8 mouse cellular contexts compared by ENCODE assay signal in the genomic region with DNA sequence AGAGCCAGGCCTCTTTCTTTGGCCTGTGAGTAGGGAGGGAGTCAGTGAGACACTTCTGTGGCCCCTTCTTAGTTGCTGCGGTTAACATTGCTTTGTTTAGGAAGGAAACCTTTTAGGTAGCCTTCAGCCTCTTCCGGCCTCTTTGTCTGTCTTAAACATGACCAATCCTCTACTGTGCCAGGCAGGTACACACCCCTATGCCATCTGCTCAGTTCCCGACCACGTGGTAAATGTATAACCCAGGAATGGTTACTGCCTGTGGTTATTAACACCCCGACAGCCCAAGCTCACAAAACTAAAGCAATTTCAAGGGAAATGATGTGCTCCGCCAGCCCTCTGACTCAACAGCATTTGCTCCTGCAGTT. TPM values are rescaled to one million over a fixed set of nuclear protein-coding genes. Genes with fewer than 3 reads are reported as not detected.
DNase-seq lines count a peak whose midpoint lies in the region; ATAC-seq and TF ChIP-seq lines count a peak whose summit lies in the region.

No protein-coding gene starts in this region.

- no peak; the same call in 1 of the 2 replicates for ATAC-seq in heart, postnatal 0 days (ENCODE audit: insufficient read depth, low read depth)
- peak; percentile 80 for ATAC-seq in midbrain, embryonic 14.5 days (ENCODE audit: low FRiP score, low TSS enrichment)

- H3K9ac ChIP-seq in heart, postnatal 0 days (replicated peaks; ENCODE audit: low read depth, low read length), result peak overlapping the region; percentile 52
- peak overlapping the region; percentile 53 for H3K9ac ChIP-seq in midbrain, embryonic 14.5 days (replicated peaks; ENCODE audit: low read length)

- WGBS in heart, postnatal 0 days, result 19% methylated on average over 6 of the region's 6 CpGs
- WGBS in midbrain, embryonic 14.5 days, result 26% methylated on average over 6 of the region's 6 CpGs

- peak; percentile 5 for DNase-seq in embryo, embryonic 11 days
- DNase-seq in embryo, embryonic 9.5 days (ENCODE audit: extremely low spot score), result no peak
- peak; percentile 34 for DNase-seq in cerebellum, adult 9-10 months
- DNase-seq in heart, postnatal 0 days (ENCODE audit: low spot score), result no peak
- DNase-seq in layer of hippocampus, adult 9-11 months, result peak; percentile 4
- peak; percentile 41 for DNase-seq in midbrain, embryonic 14.5 days
- no peak for DNase-seq in ovary, postnatal 10 days (ENCODE audit: low spot score)

- H3K27me3 ChIP-seq in C2C12 (ENCODE audit: control insufficient read depth, insufficient read depth, insufficient read length), result no peaks in the 10 kb centered on the region
- no peaks in the 10 kb centered on the region for H3K27me3 ChIP-seq in heart, postnatal 0 days (ENCODE audit: control insufficient read depth, insufficient read depth, low read length)
- H3K27me3 ChIP-seq in midbrain, embryonic 14.5 days (ENCODE audit: control insufficient read depth, insufficient read depth, low read length), result no peaks in the 10 kb centered on the region; the same call in 1 of the 2 replicates

- H3K4me3 ChIP-seq in C2C12 (ENCODE audit: insufficient read depth, poor library complexity, severe bottlenecking), result peak overlapping the region; percentile 45
- peak overlapping the region; percentile 69 for H3K4me3 ChIP-seq in heart, postnatal 0 days (ENCODE audit: low read depth, low read length)
- H3K4me3 ChIP-seq in midbrain, embryonic 14.5 days (replicated peaks; ENCODE audit: low read depth, low read length), result peak overlapping the region; percentile 54

- peak overlapping the region; percentile 84 for H3ac ChIP-seq in C2C12 (ENCODE audit: control insufficient read depth, insufficient read length, low read depth)

- H3K36me3 ChIP-seq in C2C12 (ENCODE audit: control insufficient read depth, insufficient read depth), result no peaks in the 10 kb centered on the region
- no peaks in the 10 kb centered on the region for H3K36me3 ChIP-seq in heart, postnatal 0 days (replicated peaks; ENCODE audit: control insufficient read depth, insufficient read depth, low read length)
- no peaks in the 10 kb centered on the region for H3K36me3 ChIP-seq in midbrain, embryonic 14.5 days (ENCODE audit: control insufficient read depth, insufficient read depth, low read length)

- no peak for TF ChIP-seq EP300 in heart, postnatal 0 days (IDR thresholded peaks at IDR 0.05; ENCODE audit: low read depth)

- no peak for TF ChIP-seq CTCF in C2C12 (IDR thresholded peaks at IDR 0.05; ENCODE audit: control insufficient read depth, insufficient read depth, insufficient read length)
- no peak for TF ChIP-seq CTCF in heart, postnatal 0 days (IDR thresholded peaks at IDR 0.05; ENCODE audit: low read depth)

- no peaks in the 10 kb centered on the region for H3K9me3 ChIP-seq in heart, postnatal 0 days (replicated peaks; ENCODE audit: control insufficient read depth, low read length)
- no peaks in the 10 kb centered on the region for H3K9me3 ChIP-seq in midbrain, embryonic 14.5 days (ENCODE audit: control insufficient read depth, low read length)

- H3K79me2 ChIP-seq in C2C12 (ENCODE audit: control insufficient read depth, insufficient read depth), result peaks cover 33% of the 10 kb centered on the region

- peak overlapping the region; percentile 64 for H3K4me2 ChIP-seq in heart, postnatal 0 days (ENCODE audit: low read depth, low read length)
- peak overlapping the region; percentile 56 for H3K4me2 ChIP-seq in midbrain, embryonic 14.5 days (ENCODE audit: low read length)

- peaks cover 10% of the 10 kb centered on the region for H3K79me3 ChIP-seq in C2C12 (ENCODE audit: low read depth)

- peak overlapping the region; percentile 73 for H3K27ac ChIP-seq in heart, postnatal 0 days (ENCODE audit: low read depth)
- peak overlapping the region; percentile 68; the same call in 1 of the 2 replicates for H3K27ac ChIP-seq in midbrain, embryonic 14.5 days (replicated peaks; ENCODE audit: low read depth, low read length)

- H3K4me1 ChIP-seq in heart, postnatal 0 days (ENCODE audit: control insufficient read depth, insufficient read depth), result no peaks in the 10 kb centered on the region
- H3K4me1 ChIP-seq in midbrain, embryonic 14.5 days (ENCODE audit: control insufficient read depth, insufficient read depth, low read length), result no peaks in the 10 kb centered on the region

TF ChIP-seq in C2C12, 6 proteins besides CTCF, POLR2A, EP300 and RAD21:
- peak; percentile 47 for TF ChIP-seq MAX (IDR thresholded peaks at IDR 0.05)
- TF ChIP-seq MYOD1 (IDR thresholded peaks at IDR 0.05; ENCODE audit: control insufficient read depth, insufficient read length, low read depth), result no peak
- TF ChIP-seq FOSL1 (IDR thresholded peaks at IDR 0.05; ENCODE audit: insufficient read depth, low read length, poor library complexity, severe bottlenecking), result no peak
- TF ChIP-seq USF1 (IDR thresholded peaks at IDR 0.05; ENCODE audit: low read depth), result peak; percentile 34
- TF ChIP-seq CEBPB (IDR thresholded peaks at IDR 0.05; ENCODE audit: low read depth), result no peak
TF ChIP-seq in C2C12: peak in this region for 2.

RNA-seq across cellular contexts. Expression of a gene that starts 0.8 kb away (rescaled TPM):
- polyA plus RNA-seq in C2C12 (2012; fragmentation: generic; extraction: Trizol), result 2.5 TPM
- 7.6 and 8.5 TPM in 2 replicates for total RNA-seq in heart, postnatal 0 days (2014; rRNA removed; ENCODE audit: low replicate concordance)
- 0.37 and 0.48 TPM in 2 replicates for polyA plus RNA-seq in heart, postnatal 0 days (2015; fragmentation: Nextera tagmentation; extraction: Ambion mirVana)
- 2.6 and 2.8 TPM in 2 replicates for polyA plus RNA-seq in midbrain, embryonic 14.5 days (2014; fragmentation: Nextera tagmentation; extraction: Ambion mirVana)

Comparison
In these comparisons a context has a peak if more than half of its experiments do, and no peak if none do; other contexts are left out.
1. DNase-seq: peak in embryo, embryonic 11 days (single experiment), cerebellum, adult 9-10 months (single experiment), layer of hippocampus, adult 9-11 months (single experiment) and midbrain, embryonic 14.5 days (single experiment); none in embryo, embryonic 9.5 days (single experiment), heart, postnatal 0 days (single experiment) and ovary, postnatal 10 days (single experiment).
2. Peak in every context shown above with its lines, with median percentiles within 50 percentile points of each other: H3K4me3 ChIP-seq.